8 mouse cellular contexts compared by ENCODE assay signal in the genomic region with DNA sequence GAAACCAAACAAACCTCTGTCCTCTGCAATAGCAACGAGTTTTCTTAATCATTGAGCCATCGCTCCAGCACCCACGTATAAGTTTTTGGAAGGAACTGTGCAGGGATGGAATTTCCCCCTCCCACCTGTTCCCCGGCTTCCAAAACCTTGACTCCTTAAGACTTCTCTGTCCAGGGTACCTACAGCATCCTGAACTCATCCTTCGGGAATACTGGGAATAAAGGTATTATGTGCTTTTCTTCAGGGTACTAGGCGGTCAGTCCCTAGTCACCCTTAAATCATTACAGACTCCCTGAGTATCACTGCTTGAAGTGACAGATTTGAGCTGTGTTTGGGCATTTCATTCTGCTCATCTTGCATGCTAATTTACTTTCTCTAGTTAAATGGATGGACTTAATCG. TPM values are rescaled to one million over a fixed set of nuclear protein-coding genes. Genes with fewer than 3 reads are reported as not detected.
DNase-seq lines count a peak whose midpoint lies in the region; ATAC-seq and TF ChIP-seq lines count a peak whose summit lies in the region.

No protein-coding gene starts in this region.

- no peak overlapping the region for H3K27ac ChIP-seq in heart, postnatal 0 days (ENCODE audit: low read depth)
- H3K27ac ChIP-seq in embryonic facial prominence, embryonic 12.5 days = no peak overlapping the region
- peak overlapping the region; percentile 91 for H3K27ac ChIP-seq in hindbrain, embryonic 10.5 days
- peak overlapping the region; percentile 70; the same call in 1 of the 2 replicates for H3K27ac ChIP-seq in midbrain, embryonic 11.5 days (ENCODE audit: low read depth, low read length)

- H3K4me2 ChIP-seq in heart, postnatal 0 days (ENCODE audit: low read depth, low read length) = peak overlapping the region; percentile 90; the same call in 1 of the 2 replicates
- peak overlapping the region; percentile 85; the same call in 1 of the 2 replicates for H3K4me2 ChIP-seq in embryonic facial prominence, embryonic 12.5 days (replicated peaks)
- peak overlapping the region; percentile 45 for H3K4me2 ChIP-seq in midbrain, embryonic 11.5 days

- no peaks in the 10 kb centered on the region for H3K4me1 ChIP-seq in heart, postnatal 0 days (ENCODE audit: control insufficient read depth, insufficient read depth)
- H3K4me1 ChIP-seq in embryonic facial prominence, embryonic 12.5 days = no peaks in the 10 kb centered on the region
- peaks cover 22% of the 10 kb centered on the region for H3K4me1 ChIP-seq in hindbrain, embryonic 10.5 days (replicated peaks)
- peaks cover 6% of the 10 kb centered on the region for H3K4me1 ChIP-seq in midbrain, embryonic 11.5 days (ENCODE audit: control insufficient read depth, insufficient read depth, low read length)

- H3K36me3 ChIP-seq in heart, postnatal 0 days (replicated peaks; ENCODE audit: control insufficient read depth, insufficient read depth, low read length) = no peaks in the 10 kb centered on the region
- H3K36me3 ChIP-seq in embryonic facial prominence, embryonic 12.5 days = no peaks in the 10 kb centered on the region
- H3K36me3 ChIP-seq in hindbrain, embryonic 10.5 days = no peaks in the 10 kb centered on the region
- no peaks in the 10 kb centered on the region for H3K36me3 ChIP-seq in midbrain, embryonic 11.5 days (ENCODE audit: control insufficient read depth, insufficient read depth, low read length)

- no peaks in the 10 kb centered on the region for H3K27me3 ChIP-seq in heart, postnatal 0 days (ENCODE audit: control insufficient read depth, insufficient read depth, low read length)
- no peaks in the 10 kb centered on the region for H3K27me3 ChIP-seq in embryonic facial prominence, embryonic 12.5 days
- H3K27me3 ChIP-seq in hindbrain, embryonic 10.5 days (ENCODE audit: insufficient read depth, poor library complexity, severe bottlenecking) = no peaks in the 10 kb centered on the region
- H3K27me3 ChIP-seq in midbrain, embryonic 11.5 days (ENCODE audit: control insufficient read depth, insufficient read depth, low read length) = no peaks in the 10 kb centered on the region

- intact Hi-C loops in heart, postnatal 14 days (cut with DNase I) = no loop called here

- 47% methylated on average over 7 of the region's 7 CpGs for WGBS in heart, postnatal 0 days
- 33% methylated on average over 7 of the region's 7 CpGs for WGBS in embryonic facial prominence, embryonic 12.5 days
- 45% methylated on average over 7 of the region's 7 CpGs for WGBS in hindbrain, embryonic 10.5 days
- 33% methylated on average over 7 of the region's 7 CpGs for WGBS in midbrain, embryonic 11.5 days

- no peak for TF ChIP-seq CTCF in heart, postnatal 0 days (IDR thresholded peaks at IDR 0.05; ENCODE audit: low read depth)

- no peak for ATAC-seq in heart, postnatal 0 days (ENCODE audit: insufficient read depth, low read depth)
- no peak for ATAC-seq in embryonic facial prominence, embryonic 12.5 days (ENCODE audit: insufficient number of reproducible peaks, insufficient read depth, low FRiP score, low TSS enrichment)
- ATAC-seq in midbrain, embryonic 11.5 days (ENCODE audit: low FRiP score) = no peak

- H3K9ac ChIP-seq in heart, postnatal 0 days (replicated peaks; ENCODE audit: low read depth, low read length) = no peak overlapping the region; the same call in 1 of the 2 replicates
- H3K9ac ChIP-seq in embryonic facial prominence, embryonic 12.5 days = no peak overlapping the region
- peak overlapping the region; percentile 27; the same call in 1 of the 2 replicates for H3K9ac ChIP-seq in midbrain, embryonic 11.5 days (ENCODE audit: low read length)

- TF ChIP-seq EP300 in heart, postnatal 0 days (IDR thresholded peaks at IDR 0.05; ENCODE audit: low read depth) = no peak

- H3K9me3 ChIP-seq in heart, postnatal 0 days (replicated peaks; ENCODE audit: control insufficient read depth, low read length) = no peaks in the 10 kb centered on the region
- no peaks in the 10 kb centered on the region for H3K9me3 ChIP-seq in embryonic facial prominence, embryonic 12.5 days
- 0 out of 2 replicates have a peak, but pooled peaks cover 5% of the 10 kb centered on the region for H3K9me3 ChIP-seq in hindbrain, embryonic 10.5 days
- H3K9me3 ChIP-seq in midbrain, embryonic 11.5 days (ENCODE audit: control insufficient read depth, low read length) = no peaks in the 10 kb centered on the region

- H3K4me3 ChIP-seq in heart, postnatal 0 days (ENCODE audit: low read depth, low read length) = no peak overlapping the region
- H3K4me3 ChIP-seq in embryonic facial prominence, embryonic 12.5 days = peak overlapping the region; percentile 52; the same call in 1 of the 2 replicates
- H3K4me3 ChIP-seq in hindbrain, embryonic 10.5 days = peak overlapping the region; percentile 59
- no peak overlapping the region for H3K4me3 ChIP-seq in midbrain, embryonic 11.5 days (ENCODE audit: low read depth, low read length)

- DNase-seq in heart, postnatal 0 days (ENCODE audit: low spot score) = no peak
- no peak for DNase-seq in heart, postnatal 14 days
- DNase-seq in hindbrain, embryonic 10.5 days (ENCODE audit: low spot score) = no peak
- DNase-seq in midbrain, embryonic 11.5 days (ENCODE audit: low spot score, missing footprints) = peak; percentile 87
- no peak for DNase-seq in cerebellum, postnatal 4 days (ENCODE audit: low spot score in 2 of 2)
- no peak for DNase-seq in layer of hippocampus, postnatal 36 days
- DNase-seq in left cerebral cortex, adult 9 months (ENCODE audit: low spot score in 2 of 2) = no peak

RNA-seq across cellular contexts. Expression of gene Fgfbp3, which starts 16.0 kb away (rescaled TPM):
- total RNA-seq in heart, postnatal 0 days (2014; rRNA removed; ENCODE audit: low replicate concordance) = 3.9 and 4.6 TPM in 2 replicates
- polyA plus RNA-seq in heart, postnatal 0 days (2015; fragmentation: Nextera tagmentation; extraction: Ambion mirVana) = 5.8 and 6.0 TPM in 2 replicates
- total RNA-seq in heart, postnatal 14 days (2021) = 1 to 10 TPM; 1.9 TPM
- 10.8 and 11.2 TPM in 2 replicates for polyA plus RNA-seq in embryonic facial prominence, embryonic 12.5 days (2016; fragmentation: Nextera tagmentation; extraction: Ambion mirVana)
- 21.3 and 25.1 TPM in 2 replicates for polyA plus RNA-seq in hindbrain, embryonic 10.5 days (2016; fragmentation: Nextera tagmentation; extraction: Ambion mirVana)
- 41.8 and 45.9 TPM in 2 replicates for polyA plus RNA-seq in midbrain, embryonic 11.5 days (2014; fragmentation: Nextera tagmentation; extraction: Ambion mirVana)
- 1 to 10 TPM; 6.4 to 7.5 TPM for total RNA-seq in layer of hippocampus, postnatal 36 days (2021)

RNA-seq across cellular contexts. Expression of gene Btaf1, which starts 22.5 kb away (rescaled TPM):
- 12.0 and 12.6 TPM in 2 replicates for total RNA-seq in heart, postnatal 0 days (2014; rRNA removed; ENCODE audit: low replicate concordance)
- 2.9 and 3.0 TPM in 2 replicates for polyA plus RNA-seq in heart, postnatal 0 days (2015; fragmentation: Nextera tagmentation; extraction: Ambion mirVana)
- 10 to 100 TPM; 12.9 to 13.4 TPM for total RNA-seq in heart, postnatal 14 days (2021)
- polyA plus RNA-seq in embryonic facial prominence, embryonic 12.5 days (2016; fragmentation: Nextera tagmentation; extraction: Ambion mirVana) = 15.4 and 16.0 TPM in 2 replicates
- polyA plus RNA-seq in hindbrain, embryonic 10.5 days (2016; fragmentation: Nextera tagmentation; extraction: Ambion mirVana) = 12.7 and 17.6 TPM in 2 replicates
- polyA plus RNA-seq in midbrain, embryonic 11.5 days (2014; fragmentation: Nextera tagmentation; extraction: Ambion mirVana) = 20.9 and 21.9 TPM in 2 replicates
- 10 to 100 TPM; 27.4 to 28.6 TPM for total RNA-seq in layer of hippocampus, postnatal 36 days (2021)

Comparison
In these comparisons a context has a peak if more than half of its experiments do, and no peak if none do; other contexts are left out.
1. H3K27ac ChIP-seq: peak in hindbrain, embryonic 10.5 days (single experiment) and midbrain, embryonic 11.5 days (single experiment); none in heart, postnatal 0 days (single experiment) and embryonic facial prominence, embryonic 12.5 days (single experiment).
2. H3K4me3 ChIP-seq: peak in embryonic facial prominence, embryonic 12.5 days (single experiment) and hindbrain, embryonic 10.5 days (single experiment); none in heart, postnatal 0 days (single experiment) and midbrain, embryonic 11.5 days (single experiment).
3. Peak in every context shown above with its lines, with median percentiles within 50 percentile points of each other: H3K4me2 ChIP-seq.